Mouse (Mus musculus) G1E (cell line): ENCODE results near the gene Sh3pxd2a.

Experiments
- CTCF ChIP-seq: IDR thresholded peaks from 2 replicates; pipeline ENCODE4 v1.5.1; 2012; ENCODE audit warnings: low read depth, low read length, inconsistent platforms, mixed read lengths
- POLR2AphosphoS5 ChIP-seq: IDR thresholded peaks from 2 replicates; pipeline ENCODE4 v1.6.1; 2012; ENCODE audit warnings: low read depth, low read length, inconsistent platforms; ENCODE audit not compliant: insufficient replicate concordance

DNA sequence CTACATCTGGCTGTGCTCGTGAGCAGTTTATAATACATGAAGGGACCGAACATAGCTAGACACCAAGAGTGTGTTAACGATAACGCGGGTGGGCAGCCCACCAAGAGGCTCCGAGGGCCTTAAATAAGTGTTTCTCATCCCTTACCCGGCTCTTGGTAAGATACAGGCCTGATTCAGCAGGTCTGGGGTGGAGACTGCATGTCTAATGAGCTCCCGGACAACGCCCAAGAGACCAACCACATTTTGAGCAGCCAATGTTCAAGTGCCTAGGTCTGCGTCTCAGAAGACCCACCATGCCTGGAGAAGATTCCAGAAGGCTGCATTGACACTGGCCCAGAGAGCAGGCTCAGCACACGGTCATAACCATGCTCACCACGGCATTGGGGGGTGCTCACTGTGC lies 80.2 kb downstream of the Sh3pxd2a start:
- TF ChIP-seq CTCF (no peak), POLR2AphosphoS5 (no peak)
